Mouse (Mus musculus) hindbrain, embryonic 14.5 days (tissue): Measurements from ENCODE around the gene Nfatc3. TPM values are rescaled to one million over a fixed set of nuclear protein-coding genes. Genes with fewer than 3 reads are reported as not detected.

Source experiments
- ATAC-seq: fragments of 200-750 bp; cut with Nextera tagmentation; 2 replicates; pipeline ENCODE4 v1.8.0; 2017; ENCODE audit warnings: moderate number of reproducible peaks, mild to moderate bottlenecking, moderate TSS enrichment, moderate library complexity; ENCODE audit not compliant: low FRiP score
- DNase-seq: peaks from one replicate; pipeline ENCODE4 v3.0.0-alpha.2; 2015; ENCODE audit warnings: low spot score
- H3K27ac ChIP-seq: fragments of 300-500 bp; sonication (generic); 2 replicates; pipeline ENCODE4 v1.5.1; 2014; ENCODE audit warnings: mild to moderate bottlenecking, moderate library complexity
- H3K27me3 ChIP-seq: fragments of 300-500 bp; sonication (generic); 2 replicates; pipeline ENCODE4 v1.6.1; 2014; ENCODE audit warnings: mild to moderate bottlenecking, low read length, mixed read lengths; ENCODE audit not compliant: control insufficient read depth, insufficient read depth
- H3K36me3 ChIP-seq: fragments of 300-500 bp; sonication (generic); replicated peaks from 2 replicates; pipeline ENCODE4 v1.6.1; 2014; ENCODE audit not compliant: control insufficient read depth, insufficient read depth
- H3K4me1 ChIP-seq: fragments of 300-500 bp; sonication (generic); replicated peaks from 2 replicates; pipeline ENCODE4 v1.6.1; 2014; ENCODE audit warnings: antibody characterized with exemption, low read length, mixed read lengths; ENCODE audit not compliant: control insufficient read depth, insufficient read depth
- H3K4me2 ChIP-seq: fragments of 300-500 bp; sonication (generic); replicated peaks from 2 replicates; pipeline ENCODE4 v1.6.1; 2014; ENCODE audit warnings: mild to moderate bottlenecking, moderate library complexity
- H3K4me3 ChIP-seq: fragments of 300-500 bp; sonication (generic); replicated peaks from 2 replicates; pipeline ENCODE4 v1.5.1; 2014; ENCODE audit warnings: mild to moderate bottlenecking, low read length
- H3K9ac ChIP-seq: fragments of 300-500 bp; sonication (generic); 2 replicates; pipeline ENCODE4 v1.6.1; 2014
- H3K9me3 ChIP-seq: fragments of 300-500 bp; sonication (generic); 2 replicates; pipeline ENCODE4 v1.6.1; 2016; ENCODE audit warnings: low read length; ENCODE audit not compliant: control insufficient read depth
- WGBS: fragments of 180-500 bp; shearing (Covaris S2); extraction: QIAGEN DNeasy Blood & Tissue Kit; methylation state at CpG from one replicate; pipeline ENCODE4 v1.1.7; 2014; 5-methylcytosine and 5-hydroxymethylcytosine counted together
- polyA plus RNA-seq: library from polyadenylated mRNA; unstranded; fragments of >200 nt; fragmentation: Nextera tagmentation; extraction: Ambion mirVana; gene quantifications from 2 replicates; pipeline ENCODE4 v1.2.1, GENCODE M21; 2014

The Nfatc3 gene
- polyA plus RNA-seq, 1 experiment from 2014 or later: 2.6 TPM

DNA sequence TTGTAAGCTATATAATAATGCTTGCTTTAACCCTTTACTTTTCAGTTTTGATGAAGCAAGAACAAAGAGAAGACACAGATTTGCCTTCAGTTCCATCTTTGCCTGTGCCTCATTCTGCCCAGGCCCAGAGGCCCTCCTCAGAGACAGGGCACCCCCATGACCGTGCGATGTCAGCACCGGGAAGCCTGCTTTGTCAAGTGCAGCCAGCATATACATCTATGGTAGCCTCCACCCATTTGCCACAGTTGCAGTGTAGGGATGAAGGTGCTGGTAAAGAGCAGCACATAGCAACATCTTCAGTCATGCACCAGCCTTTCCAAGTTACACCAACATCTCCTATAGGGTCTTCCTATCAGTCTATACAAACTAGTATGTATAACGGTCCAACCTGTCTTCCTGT is 49.4 kb downstream of the Nfatc3 start:
- Histone ChIP-seq H3K4me3 (no peak overlapping the region), H3K36me3 (peaks cover 48% of the 10 kb centered on the region), H3K4me1 (no peaks in the 10 kb centered on the region), H3K27me3 (no peaks in the 10 kb centered on the region), H3K9me3 (no peaks in the 10 kb centered on the region), H3K27ac (no peak overlapping the region), H3K9ac (no peak overlapping the region), H3K4me2 (no peak overlapping the region)
- DNase-seq (no peak), ATAC-seq (no peak)
- 98% methylated on average over 4 of the region's 4 CpGs for WGBS

DNA sequence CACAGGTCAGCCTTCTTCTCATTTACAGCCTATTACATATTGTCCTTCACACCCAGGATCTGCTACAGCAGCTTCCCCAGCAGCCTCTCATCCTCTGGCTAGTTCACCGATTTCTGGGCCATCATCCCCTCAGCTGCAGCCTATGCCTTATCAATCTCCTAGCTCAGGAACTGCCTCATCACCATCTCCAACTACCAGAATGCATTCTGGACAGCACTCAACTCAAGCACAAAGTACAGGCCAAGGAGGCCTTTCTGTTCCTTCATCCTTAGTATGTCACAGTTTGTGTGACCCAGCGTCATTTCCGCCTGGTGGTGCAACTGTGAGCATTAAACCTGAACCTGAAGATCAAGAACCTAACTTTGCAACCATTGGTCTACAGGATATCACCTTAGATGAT is 50.1 kb downstream of the Nfatc3 start:
- ATAC-seq: no peak
- 99% methylated on average over 3 of the region's 3 CpGs for WGBS
- no peak for DNase-seq
- H3K4me3 ChIP-seq: no peak overlapping the region
- H3K27me3 ChIP-seq: no peaks in the 10 kb centered on the region
- peaks cover 42% of the 10 kb centered on the region for H3K36me3 ChIP-seq
- no peak overlapping the region for H3K27ac ChIP-seq
- no peaks in the 10 kb centered on the region for H3K9me3 ChIP-seq
- H3K4me2 ChIP-seq: no peak overlapping the region
- H3K9ac ChIP-seq: no peak overlapping the region
- no peaks in the 10 kb centered on the region for H3K4me1 ChIP-seq

- Histone ChIP-seq H3K27me3 (no peaks in the 10 kb centered on the region), H3K36me3 (peaks cover 36% of the 10 kb centered on the region), H3K9ac (no peak overlapping the region), H3K4me3 (no peak overlapping the region), H3K4me1 (no peaks in the 10 kb centered on the region), H3K27ac (no peak overlapping the region), H3K9me3 (no peaks in the 10 kb centered on the region), H3K4me2 (no peak overlapping the region)
- WGBS: 95% methylated on average over 2 of the region's 2 CpGs
- ATAC-seq (no peak), DNase-seq (no peak)
Measured at GRCm38 (mm10) chr8:106112041-106112440, 53.4 kb downstream of the Nfatc3 start.

DNA sequence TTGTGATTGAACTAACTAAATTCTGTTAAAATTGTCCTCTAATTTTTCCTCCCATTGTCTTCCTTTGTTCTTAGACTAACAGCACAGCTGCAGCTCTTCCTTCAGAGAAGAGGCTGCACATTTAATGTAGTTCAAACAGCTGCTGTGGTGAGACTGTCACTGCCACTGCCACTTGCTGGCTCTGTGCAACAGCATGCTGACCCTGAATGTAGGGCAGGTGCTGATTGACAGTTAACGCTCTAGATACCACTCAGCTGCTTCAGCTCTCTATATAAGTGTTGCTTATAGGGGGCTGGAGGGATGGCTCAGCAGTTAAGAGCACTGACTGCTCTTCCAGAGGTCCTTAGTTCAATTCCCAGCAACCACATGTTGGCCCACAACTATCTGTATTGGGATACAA is 53.9 kb downstream of the Nfatc3 start:
- DNase-seq (no peak), ATAC-seq (no peak)
- WGBS: 94% methylated on average over 1 of the region's 1 CpGs
- no peaks in the 10 kb centered on the region for H3K9me3 ChIP-seq
- H3K36me3 ChIP-seq: peaks cover 36% of the 10 kb centered on the region
- H3K4me3 ChIP-seq: no peak overlapping the region
- no peak overlapping the region for H3K9ac ChIP-seq
- no peak overlapping the region for H3K4me2 ChIP-seq
- H3K27me3 ChIP-seq: no peaks in the 10 kb centered on the region
- H3K4me1 ChIP-seq: no peaks in the 10 kb centered on the region
- H3K27ac ChIP-seq: no peak overlapping the region

DNA sequence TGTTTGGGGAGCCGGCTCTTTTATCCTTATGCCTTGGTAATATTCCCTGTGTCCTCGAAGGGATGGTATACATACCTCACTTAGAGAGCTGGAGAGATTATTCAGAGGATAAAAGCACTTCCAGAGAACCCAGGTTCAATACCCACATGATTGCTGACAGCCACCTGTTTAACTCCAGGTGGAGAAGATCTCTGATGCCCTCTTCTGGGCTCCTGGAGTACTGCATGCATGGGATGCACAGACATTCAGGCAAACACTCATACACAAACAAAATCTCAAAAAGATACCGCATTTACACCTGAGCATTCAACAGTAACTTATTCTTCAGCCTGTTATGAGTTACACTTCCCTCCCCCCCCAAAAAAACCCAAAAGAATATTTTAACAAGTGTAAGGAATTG is 57.3 kb downstream of the Nfatc3 start:
- H3K4me1 ChIP-seq: no peaks in the 10 kb centered on the region
- no peak for ATAC-seq
- over 99% methylated on average over 3 of the region's 3 CpGs for WGBS

DNA sequence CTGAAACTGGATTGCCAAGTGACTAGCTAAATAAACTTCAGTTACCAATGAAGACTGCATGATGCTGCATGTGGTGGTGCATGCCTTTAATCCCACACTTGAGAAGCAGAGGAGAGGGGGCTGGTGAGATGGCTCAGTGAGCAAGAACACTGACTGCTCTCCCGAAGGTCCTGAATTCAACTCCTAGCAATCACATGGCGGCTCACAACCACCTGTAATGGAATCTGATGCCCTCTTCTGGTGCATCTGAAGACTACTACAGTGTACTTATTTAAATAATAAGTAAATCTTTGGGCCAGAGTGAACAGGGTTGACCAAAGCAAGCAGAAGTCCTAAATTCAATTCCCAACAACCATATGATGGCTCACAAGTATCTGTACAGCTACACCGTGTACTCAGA is 64.8 kb downstream of the Nfatc3 start:
- no peaks in the 10 kb centered on the region for H3K4me1 ChIP-seq
- ATAC-seq: no peak
- 87% methylated on average over 3 of the region's 3 CpGs for WGBS
- H3K27ac ChIP-seq: no peak overlapping the region
- H3K9ac ChIP-seq: no peak overlapping the region
- no peak overlapping the region for H3K4me3 ChIP-seq
- H3K4me2 ChIP-seq: no peak overlapping the region
- H3K36me3 ChIP-seq: peaks cover 43% of the 10 kb centered on the region
- no peaks in the 10 kb centered on the region for H3K27me3 ChIP-seq
- no peaks in the 10 kb centered on the region for H3K9me3 ChIP-seq
- no peak for DNase-seq

More for the DNA sequence above, 57.3 kb downstream of the Nfatc3 start:
- Histone ChIP-seq H3K9ac (no peak overlapping the region), H3K27me3 (no peaks in the 10 kb centered on the region), H3K36me3 (peaks cover 29% of the 10 kb centered on the region), H3K4me2 (no peak overlapping the region), H3K9me3 (no peaks in the 10 kb centered on the region), H3K4me3 (no peak overlapping the region), H3K27ac (no peak overlapping the region)
- no peak for DNase-seq

DNA sequence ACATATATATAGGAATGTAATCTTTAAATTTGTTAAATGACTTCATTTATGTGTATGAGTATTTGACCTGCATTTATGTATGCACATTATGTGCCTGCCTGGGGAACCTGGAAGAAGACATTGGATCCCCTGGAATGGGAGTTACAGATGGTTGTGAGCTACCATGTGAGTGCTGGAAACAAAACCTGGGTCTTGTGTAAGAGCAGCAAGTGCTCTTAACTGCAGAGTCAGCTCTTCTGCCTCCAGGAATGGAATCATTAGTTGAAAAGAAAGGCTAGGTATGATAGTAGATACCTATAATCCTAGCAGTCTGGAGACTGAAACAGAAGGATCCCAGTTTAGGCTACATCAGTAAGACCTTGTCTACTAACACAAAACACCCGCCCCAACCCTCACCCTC is 67.4 kb downstream of the Nfatc3 start:
- H3K27me3 ChIP-seq: no peaks in the 10 kb centered on the region
- ATAC-seq: no peak
- 95% methylated on average over 1 of the region's 1 CpGs for whole genome bisulfite sequencing
- no peak overlapping the region for H3K4me3 ChIP-seq
- H3K9me3 ChIP-seq: no peaks in the 10 kb centered on the region
- no peaks in the 10 kb centered on the region for H3K4me1 ChIP-seq
- H3K36me3 ChIP-seq: peaks cover 46% of the 10 kb centered on the region
- DNase-seq: no peak
- no peak overlapping the region for H3K4me2 ChIP-seq
- no peak overlapping the region for H3K9ac ChIP-seq
- no peak overlapping the region for H3K27ac ChIP-seq

DNA sequence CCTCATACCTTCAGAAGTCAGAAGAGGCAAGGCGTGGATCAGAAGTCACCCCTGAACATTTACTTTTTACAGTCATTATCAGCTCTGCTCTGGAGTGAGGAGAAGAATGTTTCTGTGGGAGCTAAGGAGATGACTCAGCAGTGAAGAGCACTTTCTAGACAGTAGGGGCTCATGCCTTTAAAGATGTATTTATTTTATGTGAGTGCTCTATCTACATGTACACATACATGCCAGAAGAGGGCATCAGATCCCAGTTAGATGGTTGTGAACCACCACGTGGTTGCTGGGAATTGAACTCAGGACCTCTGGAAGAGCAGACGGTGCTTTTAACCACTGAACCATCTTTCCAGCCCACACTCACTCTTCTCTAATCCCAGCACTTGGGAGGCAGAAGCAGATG is 68.4 kb downstream of the Nfatc3 start:
- no peak overlapping the region for H3K4me2 ChIP-seq
- no peak overlapping the region for H3K9ac ChIP-seq
- H3K36me3 ChIP-seq: peaks cover 42% of the 10 kb centered on the region
- no peaks in the 10 kb centered on the region for H3K9me3 ChIP-seq
- no peaks in the 10 kb centered on the region for H3K4me1 ChIP-seq
- ATAC-seq (no peak), DNase-seq (no peak)
- 80% methylated on average over 3 of the region's 3 CpGs for WGBS
- no peak overlapping the region for H3K4me3 ChIP-seq
- no peaks in the 10 kb centered on the region for H3K27me3 ChIP-seq
- H3K27ac ChIP-seq: no peak overlapping the region

- DNase-seq: no peak
- WGBS: 95% methylated on average over 10 of the region's 10 CpGs
- no peaks in the 10 kb centered on the region for H3K9me3 ChIP-seq
- no peaks in the 10 kb centered on the region for H3K4me1 ChIP-seq
- H3K4me3 ChIP-seq: no peak overlapping the region
- no peak overlapping the region for H3K27ac ChIP-seq
- H3K27me3 ChIP-seq: 0 out of 2 replicates have a peak, but pooled peaks cover under 1% of the 10 kb centered on the region
- ATAC-seq: no peak
- H3K9ac ChIP-seq: no peak overlapping the region
- H3K4me2 ChIP-seq: no peak overlapping the region
- peaks cover 50% of the 10 kb centered on the region for H3K36me3 ChIP-seq
Measured at GRCm38 (mm10) chr8:106127882-106128410, 69.3 kb downstream of the Nfatc3 start.

DNA sequence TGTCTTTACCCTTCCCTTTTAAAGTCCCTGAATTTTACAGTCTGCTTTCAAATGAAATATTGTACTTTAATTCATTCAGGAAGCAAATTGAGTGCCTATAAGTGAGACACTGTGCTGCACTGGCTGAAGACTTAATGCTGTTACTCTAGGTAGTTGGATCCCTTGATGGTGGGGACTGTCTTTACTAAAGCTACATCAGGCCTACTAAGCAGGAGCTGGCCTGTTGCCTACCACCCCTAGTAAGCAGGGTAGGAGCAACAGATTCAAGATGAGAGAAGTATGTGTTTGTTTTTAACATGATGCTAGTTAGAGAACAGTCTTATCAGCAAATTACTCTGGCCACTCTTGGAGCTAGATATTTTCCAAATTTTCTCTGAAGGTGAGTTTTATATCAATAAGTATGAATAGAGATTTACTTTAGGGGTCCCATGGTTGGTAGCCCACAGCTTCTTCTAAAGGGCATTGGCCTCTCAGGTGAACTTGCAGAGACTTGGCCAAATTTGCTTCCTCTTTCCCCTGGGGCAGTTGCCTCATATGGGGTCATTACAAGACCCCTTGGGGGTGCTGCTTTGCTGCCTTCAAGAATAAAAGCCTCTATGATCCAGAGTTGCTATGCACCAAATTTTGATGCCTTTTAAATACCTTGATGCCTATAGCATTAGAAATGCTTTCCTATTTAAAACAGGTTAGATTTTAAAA is 70.7 kb downstream of the Nfatc3 start:
- no peaks in the 10 kb centered on the region for H3K4me1 ChIP-seq
- no peaks in the 10 kb centered on the region for H3K9me3 ChIP-seq
- no peak overlapping the region for H3K9ac ChIP-seq
- peaks cover 45% of the 10 kb centered on the region for H3K36me3 ChIP-seq
- peaks cover 15% of the 10 kb centered on the region for H3K27me3 ChIP-seq
- DNase-seq (no peak), ATAC-seq (no peak)
- H3K4me3 ChIP-seq: no peak overlapping the region
- H3K4me2 ChIP-seq: no peak overlapping the region
- H3K27ac ChIP-seq: no peak overlapping the region
